ENCODE assay signal across 21 mouse cellular contexts in the genomic region with DNA sequence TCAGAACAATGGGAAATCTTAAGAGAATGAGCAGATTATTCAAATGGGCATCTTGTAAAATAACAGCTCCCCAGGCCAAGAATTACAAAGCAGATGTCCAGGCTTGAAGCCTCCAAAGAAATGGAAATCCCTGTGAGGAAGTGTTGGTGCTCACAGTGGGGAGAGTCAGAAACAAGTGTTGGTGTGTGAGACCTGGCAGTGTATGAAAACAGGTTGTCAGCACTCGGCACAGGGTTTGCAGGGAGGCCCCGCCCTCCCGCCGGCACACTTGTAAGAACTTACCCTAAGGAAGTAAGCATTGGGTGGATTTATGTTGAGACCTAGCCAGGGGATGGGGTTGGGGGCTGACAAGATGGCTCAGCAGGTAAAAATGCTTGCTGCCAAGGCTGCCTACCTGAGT. TPM values are rescaled to one million over a fixed set of nuclear protein-coding genes. Genes with fewer than 3 reads are reported as not detected.
"Had no signal": no experiment of that assay in that cellular context is flagged by ENCODE, and none has a peak within 500 bp of the region (broad histone marks: within the 10 kb centered on the region; RNA-seq: fewer than 3 reads in every experiment).

No protein-coding gene starts in this region.

- H3K9me3 ChIP-seq: limb, embryonic 10.5 days; limb, embryonic 13.5 days; liver, embryonic 12.5 days; liver, embryonic 15.5 days; midbrain, embryonic 12.5 days; neural tube, embryonic 13.5 days had no signal

- H3K27ac ChIP-seq: limb, embryonic 10.5 days; limb, embryonic 13.5 days; liver, embryonic 12.5 days; liver, embryonic 15.5 days; midbrain, embryonic 12.5 days; neural tube, embryonic 13.5 days had no signal

- H3K36me3 ChIP-seq: limb, embryonic 10.5 days; limb, embryonic 13.5 days; liver, embryonic 12.5 days; liver, embryonic 15.5 days; midbrain, embryonic 12.5 days; neural tube, embryonic 13.5 days had no signal

- DNase-seq: kidney, adult 9 months; kidney, postnatal 14 days; kidney, postnatal 4 days; liver; lung, adult 18-20 months; lung, postnatal 14 days; lung, postnatal 4 days; retina, postnatal 1 day; right cerebral cortex, postnatal 25 days; spleen, adult 18-20 months; thymus, adult 18-20 months; thymus, postnatal 36 days had no signal

- H3K9ac ChIP-seq: limb, embryonic 13.5 days; liver, embryonic 12.5 days; liver, embryonic 15.5 days; midbrain, embryonic 12.5 days; neural tube, embryonic 13.5 days had no signal

- H3K4me1 ChIP-seq: liver, embryonic 12.5 days; liver, embryonic 15.5 days had no signal

- H3K27me3 ChIP-seq: limb, embryonic 13.5 days; liver, embryonic 12.5 days; liver, embryonic 15.5 days; midbrain, embryonic 12.5 days; neural tube, embryonic 13.5 days had no signal

- H3K4me2 ChIP-seq: limb, embryonic 13.5 days; liver, embryonic 12.5 days; liver, embryonic 15.5 days; midbrain, embryonic 12.5 days; neural tube, embryonic 13.5 days had no signal

- ATAC-seq: liver, embryonic 12.5 days; midbrain, embryonic 16.5 days had no signal

- H3K4me3 ChIP-seq: limb, embryonic 10.5 days; limb, embryonic 13.5 days; liver, embryonic 12.5 days; liver, embryonic 15.5 days; midbrain, embryonic 12.5 days; myocyte; neural tube, embryonic 13.5 days had no signal

RNA-seq across cellular contexts. Expression of a gene that starts 50.9 kb away (rescaled TPM):
- total RNA-seq: monocyte, adult 5-6 weeks had no signal
